Mouse (Mus musculus): ENCODE data around the gene Fhl3.

Gene Fhl3

GRCm38 (mm10) chr4:124700248-124700971 lies at the start of gene Fhl3:
Fhl3 (plus strand) TSS chr4:124700701.
- peak; percentile 58 for DNase-seq (ENCODE audit: low spot score)

- DNase-seq (ENCODE audit: low spot score) = peak; percentile 89
Measured at GRCm38 (mm10) chr4:124652886-124653285, 47.6 kb upstream of the Fhl3 start.

GRCm38 (mm10) chr4:124656518-124656853 lies 44.0 kb upstream of the Fhl3 start, which contains the start of gene Pou3f1:
Pou3f1 (plus strand) TSS chr4:124656807.
- no peak for DNase-seq (ENCODE audit: low spot score)

GRCm38 (mm10) chr4:124656854-124657650 lies 43.4 kb upstream of the Fhl3 start:
- peak; percentile 88 for DNase-seq (ENCODE audit: low spot score)

GRCm38 (mm10) chr4:124657781-124658180 lies 42.7 kb upstream of the Fhl3 start:
- DNase-seq (ENCODE audit: low spot score) = no peak

GRCm38 (mm10) chr4:124658412-124658851 lies 42.1 kb upstream of the Fhl3 start:
- peak; percentile 63 for DNase-seq (ENCODE audit: low spot score)

- DNase-seq (ENCODE audit: low spot score) = no peak
Measured at GRCm38 (mm10) chr4:124659251-124660217, 41.0 kb upstream of the Fhl3 start.

GRCm38 (mm10) chr4:124660603-124661002 lies 39.9 kb upstream of the Fhl3 start:
- DNase-seq (ENCODE audit: low spot score) = no peak

- DNase-seq (ENCODE audit: low spot score) = peak; percentile 62
Measured at GRCm38 (mm10) chr4:124663034-124663433, 37.5 kb upstream of the Fhl3 start.

GRCm38 (mm10) chr4:124664185-124664584 lies 36.3 kb upstream of the Fhl3 start:
- no peak for DNase-seq (ENCODE audit: low spot score)

GRCm38 (mm10) chr4:124664604-124665003 lies 35.9 kb upstream of the Fhl3 start:
- no peak for DNase-seq (ENCODE audit: low spot score)

GRCm38 (mm10) chr4:124667476-124668033 lies 32.9 kb upstream of the Fhl3 start:
- DNase-seq (ENCODE audit: low spot score) = no peak

GRCm38 (mm10) chr4:124668078-124668477 lies 32.4 kb upstream of the Fhl3 start:
- DNase-seq (ENCODE audit: low spot score) = peak; percentile 75

GRCm38 (mm10) chr4:124670232-124670631 lies 30.3 kb upstream of the Fhl3 start:
- no peak for DNase-seq (ENCODE audit: low spot score)

GRCm38 (mm10) chr4:124671583-124671982 lies 28.9 kb upstream of the Fhl3 start:
- DNase-seq (ENCODE audit: low spot score) = no peak

- DNase-seq (ENCODE audit: low spot score) = peak; percentile 66
Measured at GRCm38 (mm10) chr4:124672347-124673320, 27.9 kb upstream of the Fhl3 start.

- DNase-seq (ENCODE audit: low spot score) = no peak
Measured at GRCm38 (mm10) chr4:124674334-124675032, 26.0 kb upstream of the Fhl3 start.

- peak; percentile 95 for DNase-seq (ENCODE audit: low spot score)
Measured at GRCm38 (mm10) chr4:124675037-124675436, 25.5 kb upstream of the Fhl3 start.

GRCm38 (mm10) chr4:124675958-124676357 lies 24.5 kb upstream of the Fhl3 start:
- no peak for DNase-seq (ENCODE audit: low spot score)

GRCm38 (mm10) chr4:124682270-124682669 lies 18.2 kb upstream of the Fhl3 start:
- peak; percentile 65 for DNase-seq (ENCODE audit: low spot score)
